ENCODE assay signal across 1 mouse cellular context in the genomic region with DNA sequence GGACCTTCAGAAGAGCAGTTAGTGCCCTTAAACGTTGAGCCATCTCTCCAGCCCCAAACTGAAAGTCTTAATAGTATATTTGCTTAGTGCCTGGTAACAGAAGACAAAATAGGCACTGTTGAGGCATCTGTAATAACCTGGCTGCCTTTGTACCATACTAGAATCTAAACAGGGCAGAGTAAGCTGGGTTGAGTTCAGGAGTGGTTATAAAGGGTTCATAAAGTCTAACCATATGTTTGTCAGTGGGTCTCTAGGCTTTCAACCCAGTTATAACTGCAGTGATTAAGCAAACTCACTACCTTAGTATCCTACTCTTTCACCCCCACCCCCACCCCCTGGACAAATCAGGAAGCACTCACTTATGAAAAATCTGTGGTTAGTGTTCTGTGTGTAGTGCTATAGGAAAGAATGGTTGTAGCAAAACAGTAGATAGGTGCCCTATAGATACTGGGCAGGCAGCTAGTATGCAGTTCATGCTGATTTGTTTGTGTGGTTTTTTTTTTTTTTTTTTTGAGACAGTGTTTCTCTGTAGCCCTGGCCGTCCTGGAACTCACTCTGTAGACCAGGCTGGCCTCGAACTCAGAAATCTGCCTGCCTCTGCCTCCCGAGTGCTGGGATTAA.
TF ChIP-seq lines count a peak whose summit lies in the region.

No protein-coding gene starts in this region.

TF ChIP-seq in MEL, 35 proteins besides CTCF, POLR2A, EP300 and RAD21 (continued from another document):
- no peak for TF ChIP-seq HCFC1 (IDR thresholded peaks at IDR 0.05; ENCODE audit: low read depth, low read length)
- no peak for TF ChIP-seq MAX (IDR thresholded peaks at IDR 0.05; ENCODE audit: low read length)
- TF ChIP-seq MXI1 (IDR thresholded peaks at IDR 0.05; ENCODE audit: low read depth, low read length), result no peak
- no peak for TF ChIP-seq MAZ (IDR thresholded peaks at IDR 0.05; ENCODE audit: low read depth, low read length)
- TF ChIP-seq USF2 (IDR thresholded peaks at IDR 0.05; ENCODE audit: borderline replicate concordance in 1 of 2, insufficient read depth in 1 of 2, low read depth in 1 of 2, low read length in 2 of 2), result no peak
- peak; percentile 29; the same call in 1 of the 2 replicates for TF ChIP-seq POLR2AphosphoS2 (IDR thresholded peaks at IDR 0.05; ENCODE audit: low read length)
- peak; percentile 42; the same call in 1 of the 2 replicates for TF ChIP-seq RCOR1 (IDR thresholded peaks at IDR 0.05; ENCODE audit: low read depth, low read length)
- peak; percentile 43; the same call in 1 of the 2 replicates for TF ChIP-seq ZNF384 (IDR thresholded peaks at IDR 0.05; ENCODE audit: low read depth, low read length)
- no peak for TF ChIP-seq CHD2 (IDR thresholded peaks at IDR 0.05; ENCODE audit: low read length)
- no peak for TF ChIP-seq SMC3 (IDR thresholded peaks at IDR 0.05; ENCODE audit: low read depth, low read length)
- TF ChIP-seq TAL1 (IDR thresholded peaks at IDR 0.05; ENCODE audit: low read length), result no peak
TF ChIP-seq in MEL: peak in this region for 3.
